ENCODE assay signal across 8 mouse cellular contexts in the genomic region with DNA sequence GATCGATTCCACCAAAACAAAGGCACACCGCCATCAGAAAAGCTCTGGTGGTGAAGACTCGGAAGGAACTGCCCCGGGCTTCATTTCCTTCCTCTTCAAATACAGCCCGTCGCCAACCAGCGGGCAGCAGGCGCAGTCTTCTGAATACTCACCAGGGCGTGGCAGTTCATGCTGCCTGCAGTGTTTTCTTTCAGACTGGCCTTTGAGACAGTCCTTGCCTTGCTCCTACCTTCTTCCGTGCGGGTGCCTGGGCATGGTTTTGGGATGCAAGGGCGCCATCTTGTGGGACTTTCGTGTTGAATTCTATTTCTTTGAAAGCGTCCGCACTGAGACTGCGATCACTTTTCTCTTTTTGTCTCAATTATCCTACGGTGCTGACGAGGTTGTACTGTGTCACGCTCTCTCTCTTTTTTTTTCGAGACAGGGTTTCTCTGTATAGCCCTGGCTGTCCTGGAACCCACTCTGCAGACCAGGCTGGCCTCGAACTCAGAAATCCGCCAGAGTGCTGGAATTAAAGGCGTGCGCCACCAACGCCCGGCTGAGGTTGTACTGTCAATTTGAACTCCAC. TPM values are rescaled to one million over a fixed set of nuclear protein-coding genes. Genes with fewer than 3 reads are reported as not detected.
A peak's percentile ranks its signal among the peaks of the same experiment; 100 is the strongest.
DNase-seq lines count a peak whose midpoint lies in the region; ATAC-seq lines count a peak whose summit lies in the region.

No protein-coding gene starts in this region.

- 0 out of 2 replicates have a peak, but pooled peaks cover 2% of the 10 kb centered on the region for H3K36me3 ChIP-seq in intestine, embryonic 14.5 days (ENCODE audit: control insufficient read depth, insufficient read depth, low read length)
- peaks cover 4% of the 10 kb centered on the region; the same call in 1 of the 2 replicates for H3K36me3 ChIP-seq in midbrain, embryonic 10.5 days

- H3K4me3 ChIP-seq in intestine, embryonic 14.5 days (ENCODE audit: low read depth, low read length) = peak overlapping the region; percentile 21
- peak overlapping the region; percentile 46 for H3K4me3 ChIP-seq in midbrain, embryonic 10.5 days

- no peaks in the 10 kb centered on the region for H3K4me1 ChIP-seq in intestine, embryonic 14.5 days (replicated peaks; ENCODE audit: control insufficient read depth, insufficient read depth, low read length)
- H3K4me1 ChIP-seq in midbrain, embryonic 10.5 days = peaks cover 4% of the 10 kb centered on the region; the same call in 1 of the 2 replicates

- H3K27ac ChIP-seq in intestine, embryonic 14.5 days (ENCODE audit: low read depth) = no peak overlapping the region
- peak overlapping the region; percentile 78 for H3K27ac ChIP-seq in midbrain, embryonic 10.5 days (replicated peaks)

- H3K9ac ChIP-seq in intestine, embryonic 14.5 days (ENCODE audit: low read length) = peak overlapping the region; percentile 31; the same call in 1 of the 2 replicates

- H3K9me3 ChIP-seq in intestine, embryonic 14.5 days (ENCODE audit: control insufficient read depth, low read length) = no peaks in the 10 kb centered on the region
- no peaks in the 10 kb centered on the region for H3K9me3 ChIP-seq in midbrain, embryonic 10.5 days (replicated peaks)

- peak overlapping the region; percentile 47 for H3K4me2 ChIP-seq in intestine, embryonic 14.5 days (ENCODE audit: low read length)

- no peaks in the 10 kb centered on the region for H3K27me3 ChIP-seq in intestine, embryonic 14.5 days (replicated peaks; ENCODE audit: control insufficient read depth, insufficient read depth, low read length)
- no peaks in the 10 kb centered on the region for H3K27me3 ChIP-seq in midbrain, embryonic 10.5 days (ENCODE audit: low read depth, poor library complexity, severe bottlenecking)

- 23% methylated on average over 26 of the region's 26 CpGs for WGBS in intestine, embryonic 14.5 days
- 23% methylated on average over 26 of the region's 26 CpGs for WGBS in midbrain, embryonic 10.5 days

- peak; percentile 85 for DNase-seq in adrenal gland, adult 8-10 months
- DNase-seq in embryo, embryonic 11 days = peak; percentile 91
- peak; percentile 77 for DNase-seq in gastrocnemius, postnatal 25 days
- DNase-seq in intestine, embryonic 14.5 days (ENCODE audit: low spot score) = peak; percentile 89
- DNase-seq in left cerebral cortex, postnatal 36 days (ENCODE audit: low spot score in 2 of 2) = peak; percentile 78 to 83
- peak; percentile 82 for DNase-seq in midbrain, embryonic 10.5 days (ENCODE audit: low spot score)
- peak; percentile 69 to 76 for DNase-seq in right cerebral cortex, postnatal 36 days (ENCODE audit: low spot score in 2 of 2)
- DNase-seq in urinary bladder, postnatal 4 days (ENCODE audit: low spot score in 2 of 2) = peak; percentile 70 to 82

- intact Hi-C loops in left cerebral cortex, postnatal 36 days (cut with DNase I) = loop anchor here (2.0 to 10.0 kb wide), 2 partner anchors 106 to 232 kb away; no protein-coding TSS in a partner anchor

- peak; percentile 91 for ATAC-seq in intestine, embryonic 14.5 days (replicated peaks; ENCODE audit: low FRiP score, low TSS enrichment, low read depth)

RNA-seq across cellular contexts. Expression of a gene that starts 20.5 kb away (rescaled TPM):
- 10 to 100 TPM; 43.3 to 60.0 (median 49.9) TPM for total RNA-seq in adrenal gland, adult 8-10 months (2022)
- 1 to 10 TPM; 2.9 to 5.1 TPM for total RNA-seq in gastrocnemius, postnatal 25 days (2021)
- 56.9 and 63.6 TPM in 2 replicates for polyA plus RNA-seq in intestine, embryonic 14.5 days (2014; fragmentation: Nextera tagmentation; extraction: Ambion mirVana)
- 10 to 100 TPM; 31.0 to 42.4 TPM for total RNA-seq in left cerebral cortex, postnatal 36 days (2021)
- 52.9 and 53.7 TPM in 2 replicates for polyA plus RNA-seq in midbrain, embryonic 10.5 days (2016; fragmentation: Nextera tagmentation; extraction: Ambion mirVana)

Comparison
In these comparisons a context has a peak if more than half of its experiments do, and no peak if none do; other contexts are left out.
1. RNA of a gene that starts 20.5 kb away (total RNA-seq): 43.3 to 60.0 TPM in adrenal gland, adult 8-10 months and 31.0 to 42.4 TPM in left cerebral cortex, postnatal 36 days; 2.9 to 5.1 TPM in gastrocnemius, postnatal 25 days; every median in the first group is over 4 times any median in the second.
2. Peak in every context shown above with its lines, with median percentiles within 50 percentile points of each other: DNase-seq.